Mouse (Mus musculus): ENCODE measurements around the gene Fam198a.

The Fam198a gene

DNA sequence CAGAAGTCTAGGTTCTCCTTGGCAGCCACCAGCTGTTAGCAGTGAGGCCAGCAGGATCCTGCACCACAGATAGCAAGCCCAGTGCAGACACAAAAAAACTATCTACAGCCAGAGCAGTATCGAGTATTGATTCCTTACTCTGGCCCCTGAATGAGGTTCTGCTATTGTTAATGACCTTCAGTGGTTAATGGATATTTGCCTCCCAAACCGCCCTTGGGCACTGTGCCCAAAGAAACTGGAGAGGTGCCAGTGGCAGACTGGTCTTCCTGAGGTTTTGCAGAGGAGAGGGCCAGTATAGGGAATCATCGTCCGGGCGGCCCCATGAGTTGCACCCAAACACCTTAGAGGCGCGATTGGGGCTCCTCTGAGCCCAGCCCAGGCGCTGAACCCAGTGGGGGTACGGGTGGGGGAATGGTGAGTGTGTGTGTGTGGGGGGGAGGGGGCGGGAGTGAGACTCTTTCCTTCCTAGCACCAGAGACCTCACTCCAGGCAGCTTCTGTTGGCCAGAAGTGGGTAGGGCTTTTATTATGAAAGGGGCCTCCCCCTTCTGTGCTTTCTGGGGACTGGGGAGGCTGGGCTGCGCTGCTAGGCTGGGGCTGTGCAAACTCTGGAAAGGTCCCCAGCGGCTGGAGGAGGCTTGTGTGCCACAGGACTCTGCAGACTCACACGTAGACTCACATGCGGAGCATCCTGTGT is at the start of gene Fam198a:
TSS of gene Fam198a (plus strand) at position 571 of the 696 bp plus-strand sequence.
- no peak for DNase-seq (ENCODE audit: low spot score in 2 of 2)

GRCm38 (mm10) chr9:121901710-121902700 is 48.8 kb upstream of the Fam198a start:
- DNase-seq (ENCODE audit: low spot score in 2 of 2): no peak

- no peak for DNase-seq (ENCODE audit: low spot score in 2 of 2)
Measured at GRCm38 (mm10) chr9:121903476-121904305, 47.1 kb upstream of the Fam198a start.

DNA sequence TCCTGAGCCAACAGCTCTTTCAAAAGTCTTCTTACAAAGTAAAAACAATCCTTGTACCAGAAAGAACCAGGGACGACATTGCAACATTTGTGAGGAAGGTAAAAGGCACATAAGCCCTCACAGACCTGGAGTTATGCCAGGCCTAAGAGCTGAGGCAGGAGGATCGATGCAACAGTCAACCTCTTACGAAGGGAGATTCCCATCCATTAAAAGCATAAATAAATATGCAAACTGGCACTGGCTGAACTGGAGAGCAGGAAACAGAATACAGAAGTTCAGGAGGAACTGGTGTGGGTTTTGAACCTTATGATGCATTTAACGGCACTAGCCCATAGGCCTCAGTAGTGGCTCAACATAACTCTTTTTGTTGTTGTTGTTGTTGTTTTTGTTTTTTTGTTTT is 46.5 kb upstream of the Fam198a start:
- no peak for DNase-seq (ENCODE audit: low spot score in 2 of 2)

DNA sequence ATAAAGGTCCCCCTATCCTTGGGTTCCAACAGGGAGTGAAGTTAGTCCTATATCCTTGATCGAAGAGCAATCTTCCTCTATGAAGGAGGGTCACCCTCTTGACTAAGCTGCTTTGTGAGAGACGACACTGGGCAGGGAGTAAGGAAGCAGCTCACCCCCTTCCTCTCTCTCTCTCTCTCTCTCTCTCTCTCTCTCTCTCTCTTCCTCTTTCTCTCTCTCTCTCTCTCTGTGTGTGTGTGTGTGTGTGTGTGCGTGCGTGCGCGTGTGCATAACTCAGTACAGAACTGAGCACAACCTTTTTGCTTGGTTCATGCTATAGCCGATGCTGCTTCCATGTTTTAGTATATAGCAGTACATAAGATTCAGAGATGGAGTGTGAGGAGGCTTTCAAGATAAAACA is 45.8 kb upstream of the Fam198a start:
- no peak for DNase-seq (ENCODE audit: low spot score in 2 of 2)

GRCm38 (mm10) chr9:121905556-121906185 is 45.1 kb upstream of the Fam198a start:
- DNase-seq (ENCODE audit: low spot score in 2 of 2): no peak

DNA sequence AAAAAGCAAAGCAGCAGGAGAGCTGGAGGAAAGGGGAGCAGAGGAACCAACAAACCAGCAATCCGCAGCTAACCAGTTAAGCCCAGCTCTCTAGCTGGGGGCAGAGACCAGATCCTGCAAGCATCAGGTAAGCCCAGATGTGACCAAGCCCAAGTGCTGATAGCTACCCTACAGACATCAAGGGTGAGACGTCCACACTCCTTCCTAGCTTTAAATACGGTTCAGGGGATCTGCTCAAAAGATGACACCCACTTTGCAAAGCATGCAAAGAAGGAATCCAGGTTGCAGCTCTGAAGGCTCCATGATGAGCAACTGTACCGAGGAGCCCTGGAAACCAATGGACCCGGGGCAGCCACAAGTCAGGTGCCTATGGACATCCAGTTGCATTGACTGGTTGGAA is 44.3 kb upstream of the Fam198a start:
- no peak for DNase-seq (ENCODE audit: low spot score in 2 of 2)

- no peak for DNase-seq (ENCODE audit: low spot score in 2 of 2)
Measured at GRCm38 (mm10) chr9:121907356-121908070, 43.3 kb upstream of the Fam198a start.

DNA sequence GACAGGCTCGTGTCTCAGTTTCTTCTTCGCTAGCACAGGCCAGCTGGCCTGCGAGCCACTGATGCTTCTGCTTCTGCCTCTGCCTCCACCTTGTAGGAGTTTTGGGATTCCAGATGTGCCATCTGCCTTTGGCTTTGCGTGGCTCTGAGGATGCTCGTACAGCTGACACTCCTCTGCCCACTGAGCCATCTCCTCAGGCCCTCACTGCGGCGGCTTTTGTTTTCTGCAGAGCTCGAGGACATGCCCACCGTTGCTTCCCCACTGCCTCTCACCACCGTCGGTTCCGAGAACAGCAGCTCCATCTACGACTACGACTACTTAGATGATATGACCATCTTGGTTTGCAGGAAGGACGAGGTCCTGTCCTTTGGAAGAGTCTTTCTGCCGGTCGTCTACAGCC is 42.5 kb upstream of the Fam198a start:
- no peak for DNase-seq (ENCODE audit: low spot score in 2 of 2)

GRCm38 (mm10) chr9:121909635-121910034 is 41.2 kb upstream of the Fam198a start:
- DNase-seq (ENCODE audit: low spot score in 2 of 2): peak in 1 of 2 experiments; percentile 46

DNA sequence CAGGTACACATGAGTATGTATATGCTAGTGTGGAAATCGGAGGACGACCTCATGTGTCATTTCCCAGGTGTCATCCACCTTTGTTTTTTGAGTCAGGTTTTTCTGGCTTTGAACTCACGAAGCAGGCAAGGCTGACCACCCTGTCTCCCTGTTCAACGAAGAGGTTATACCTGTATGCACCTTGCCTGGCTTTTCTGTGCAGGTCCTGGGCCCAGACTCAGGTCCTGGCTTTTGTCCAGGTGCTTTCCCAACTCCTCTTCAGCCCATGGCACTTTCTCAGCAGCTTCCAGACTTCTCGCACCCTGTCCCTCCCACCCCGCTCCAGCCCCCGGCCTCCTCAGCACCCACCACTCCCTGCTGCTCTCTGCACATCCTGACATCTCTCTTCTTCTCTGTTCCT is 39.6 kb upstream of the Fam198a start:
- no peak for DNase-seq (ENCODE audit: low spot score in 2 of 2)

DNA sequence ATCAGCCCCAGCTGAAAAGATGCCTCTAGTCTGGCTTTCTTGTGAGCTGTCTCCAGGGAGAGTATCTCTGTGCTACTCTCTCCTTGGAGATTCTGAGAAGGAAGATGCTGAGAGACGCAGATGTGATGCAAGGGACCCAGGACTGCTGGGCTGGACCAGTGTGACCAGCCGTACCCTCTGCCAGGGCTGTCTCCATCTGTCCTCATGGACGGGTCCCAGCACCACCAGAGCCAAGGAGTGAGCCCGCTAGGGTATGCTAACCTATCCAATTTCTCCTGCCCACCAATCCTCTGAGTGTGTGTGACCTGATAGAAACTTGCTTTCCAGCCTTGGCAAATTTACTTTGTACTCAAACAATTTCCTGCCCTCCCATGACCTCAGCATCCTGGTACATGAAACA is 38.0 kb upstream of the Fam198a start:
- DNase-seq (ENCODE audit: low spot score in 2 of 2): no peak

DNA sequence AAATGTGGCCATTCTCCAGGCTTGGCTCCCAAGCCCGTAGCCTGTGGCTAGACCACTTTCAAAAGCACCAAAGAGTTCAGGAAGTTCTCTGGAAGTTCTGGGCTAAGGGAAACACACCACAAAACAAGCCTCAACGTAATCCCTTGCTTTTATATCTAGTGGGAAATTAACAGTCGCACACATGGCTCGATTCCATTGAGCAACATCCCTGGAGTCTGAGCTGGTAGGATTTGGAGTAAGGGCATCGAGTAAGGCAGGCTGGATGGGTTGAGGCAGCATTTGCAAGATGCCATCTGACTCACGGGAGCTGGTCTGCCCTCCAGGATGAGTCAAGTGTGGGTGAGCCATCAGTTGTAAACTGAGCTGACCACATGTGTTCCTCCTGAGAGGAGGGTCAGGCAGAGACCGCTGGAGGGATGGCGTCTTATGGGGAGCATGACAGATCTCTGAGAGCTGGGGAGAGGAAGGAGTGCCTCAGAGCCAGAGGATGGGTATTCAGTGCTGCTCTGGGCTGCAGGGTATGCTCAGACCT is 36.5 kb upstream of the Fam198a start:
- DNase-seq (ENCODE audit: low spot score in 2 of 2): no peak

DNA sequence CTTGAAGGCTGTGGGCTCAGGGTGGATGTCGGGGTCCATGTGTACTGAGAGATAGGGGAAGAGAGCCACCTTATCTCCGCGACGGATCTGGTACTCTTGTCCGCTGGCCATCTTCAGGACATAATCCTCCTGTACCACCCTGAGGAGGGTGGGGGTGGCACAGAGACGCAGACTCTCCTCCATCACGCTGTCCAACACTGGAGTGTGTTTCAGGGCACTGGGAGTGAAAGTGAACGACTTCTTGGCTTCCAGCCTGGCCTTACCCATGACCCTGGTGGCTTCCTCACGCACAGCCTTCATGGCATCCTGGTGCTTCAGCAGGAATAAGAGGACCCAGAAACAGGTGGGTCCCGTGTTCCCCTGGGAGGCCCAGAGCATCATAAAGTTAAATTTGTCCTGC is 35.7 kb upstream of the Fam198a start:
- no peak for DNase-seq (ENCODE audit: low spot score in 2 of 2)

- no peak for DNase-seq (ENCODE audit: low spot score in 2 of 2)
Measured at GRCm38 (mm10) chr9:121916102-121916501, 34.7 kb upstream of the Fam198a start, which contains the start of gene Cyp8b1. Cyp8b1 (minus strand) TSS chr9:121916305.

DNA sequence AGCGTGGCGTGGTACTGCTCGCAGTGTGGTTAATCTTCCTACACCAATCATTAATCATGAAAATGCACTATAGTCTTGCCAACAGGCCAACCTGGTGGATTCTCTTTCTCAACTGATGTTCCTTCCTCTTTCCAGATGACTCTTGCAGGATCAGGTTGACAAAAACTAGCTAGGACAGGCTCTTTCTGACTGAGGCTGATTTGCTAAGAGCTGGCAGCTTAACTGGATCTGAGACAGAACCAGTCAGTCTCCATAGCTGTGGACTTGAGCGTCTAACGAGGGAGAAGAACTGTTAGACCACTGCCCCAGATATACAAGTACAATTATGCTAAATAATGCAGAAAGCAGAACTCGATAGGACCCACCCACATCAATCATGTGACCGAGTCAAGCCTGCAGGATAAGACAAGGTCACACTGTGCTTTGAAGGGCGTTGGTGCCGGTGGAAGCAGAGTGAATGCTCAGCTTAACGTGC is 31.7 kb upstream of the Fam198a start:
- peak in 1 of 2 experiments; percentile 56 for DNase-seq (ENCODE audit: low spot score in 2 of 2)

- no peak for DNase-seq (ENCODE audit: low spot score in 2 of 2)
Measured at GRCm38 (mm10) chr9:121923443-121923842, 27.3 kb upstream of the Fam198a start.

DNA sequence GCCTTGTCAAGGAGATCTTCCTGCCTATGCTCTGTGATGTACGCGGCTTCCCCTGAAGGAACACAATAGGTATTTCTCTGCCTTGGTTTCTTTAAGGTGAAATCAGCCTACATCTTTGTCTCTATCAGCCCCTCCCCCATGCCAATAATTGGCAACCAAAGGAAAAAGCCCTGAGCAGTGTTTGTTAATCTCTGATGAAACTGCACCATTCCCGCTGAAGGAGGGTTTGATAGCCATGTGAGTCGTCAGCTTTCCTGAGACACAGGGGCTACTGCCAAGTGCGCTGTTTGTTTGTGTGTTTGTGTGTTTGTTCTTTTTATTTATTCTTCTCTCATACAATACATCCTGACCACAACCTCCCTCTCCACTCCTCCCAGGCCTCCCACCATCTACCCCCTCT is 26.9 kb upstream of the Fam198a start:
- no peak for DNase-seq (ENCODE audit: low spot score in 2 of 2)

- DNase-seq (ENCODE audit: low spot score in 2 of 2): no peak
Measured at GRCm38 (mm10) chr9:121924901-121925560, 25.8 kb upstream of the Fam198a start.

GRCm38 (mm10) chr9:121925959-121926358 is 24.8 kb upstream of the Fam198a start:
- no peak for DNase-seq (ENCODE audit: low spot score in 2 of 2)
